Mouse (Mus musculus) layer of hippocampus, adult 9-11 months (tissue): ENCODE data around the gene Nudt3.

Experiments used
- DNase-seq: peaks from one replicate; pipeline ENCODE4 v3.0.0; 2022

The Nudt3 gene

GRCm38 (mm10) chr17:27564391-27565162, 58.7 kb downstream of the Nudt3 start:
- DNase-seq = no peak

GRCm38 (mm10) chr17:27563771-27564244, 59.5 kb downstream of the Nudt3 start:
- DNase-seq = no peak

GRCm38 (mm10) chr17:27561809-27562526, 61.3 kb downstream of the Nudt3 start:
- peak; percentile 67 for DNase-seq

GRCm38 (mm10) chr17:27560926-27561480, 62.3 kb downstream of the Nudt3 start:
- DNase-seq = no peak

- DNase-seq = no peak
Measured at GRCm38 (mm10) chr17:27559596-27559995, 63.7 kb downstream of the Nudt3 start.

- no peak for DNase-seq
Measured at GRCm38 (mm10) chr17:27558845-27559244, 64.5 kb downstream of the Nudt3 start.

DNA sequence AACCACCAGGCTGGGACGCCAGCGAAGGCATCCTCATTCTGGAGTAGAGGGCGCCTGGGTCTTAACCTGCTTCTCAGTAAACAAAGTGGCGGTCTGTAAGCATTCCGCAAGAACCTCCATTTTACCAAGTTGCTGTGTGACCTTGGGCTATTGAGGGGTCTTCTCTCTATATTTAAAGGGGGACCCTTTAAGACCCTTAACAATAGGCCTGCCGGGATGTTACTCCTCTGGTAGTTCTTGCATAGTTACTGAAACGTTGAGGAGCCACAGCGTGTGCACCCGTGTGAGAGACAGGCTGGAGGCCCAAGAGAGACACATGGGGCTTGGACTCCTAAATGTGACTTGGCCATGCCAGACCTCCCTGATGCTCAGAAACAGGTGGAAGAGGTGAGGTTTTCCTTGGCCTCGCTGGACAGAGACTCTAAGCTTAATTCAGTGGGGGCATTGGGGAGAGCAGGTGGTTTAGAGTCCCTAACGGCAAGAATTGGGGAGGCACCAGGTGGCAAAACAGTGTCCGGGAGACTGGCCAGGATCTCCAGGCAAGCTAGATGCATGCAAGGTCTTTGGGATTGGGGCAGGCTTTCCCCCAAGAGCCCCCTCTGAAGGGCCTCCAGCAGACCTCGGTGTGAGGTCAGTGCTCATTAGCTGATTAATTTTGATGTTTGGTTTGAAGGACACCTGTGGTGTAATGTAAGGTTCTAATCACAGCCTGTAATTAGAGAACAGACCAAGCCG, 65.2 kb downstream of the Nudt3 start:
- no peak for DNase-seq

GRCm38 (mm10) chr17:27557181-27557926, 65.9 kb downstream of the Nudt3 start:
- DNase-seq = peak; percentile 42

- DNase-seq = peak; percentile 84
Measured at GRCm38 (mm10) chr17:27556315-27557011, 66.8 kb downstream of the Nudt3 start, which contains the start of gene Hmga1. Gene Hmga1, plus strand, starts transcription at chr17:27556497.

- DNase-seq = peak; percentile 53
Measured at GRCm38 (mm10) chr17:27555512-27556172, 67.7 kb downstream of the Nudt3 start.

- DNase-seq = no peak
Measured at GRCm38 (mm10) chr17:27555075-27555511, 68.2 kb downstream of the Nudt3 start.

DNA sequence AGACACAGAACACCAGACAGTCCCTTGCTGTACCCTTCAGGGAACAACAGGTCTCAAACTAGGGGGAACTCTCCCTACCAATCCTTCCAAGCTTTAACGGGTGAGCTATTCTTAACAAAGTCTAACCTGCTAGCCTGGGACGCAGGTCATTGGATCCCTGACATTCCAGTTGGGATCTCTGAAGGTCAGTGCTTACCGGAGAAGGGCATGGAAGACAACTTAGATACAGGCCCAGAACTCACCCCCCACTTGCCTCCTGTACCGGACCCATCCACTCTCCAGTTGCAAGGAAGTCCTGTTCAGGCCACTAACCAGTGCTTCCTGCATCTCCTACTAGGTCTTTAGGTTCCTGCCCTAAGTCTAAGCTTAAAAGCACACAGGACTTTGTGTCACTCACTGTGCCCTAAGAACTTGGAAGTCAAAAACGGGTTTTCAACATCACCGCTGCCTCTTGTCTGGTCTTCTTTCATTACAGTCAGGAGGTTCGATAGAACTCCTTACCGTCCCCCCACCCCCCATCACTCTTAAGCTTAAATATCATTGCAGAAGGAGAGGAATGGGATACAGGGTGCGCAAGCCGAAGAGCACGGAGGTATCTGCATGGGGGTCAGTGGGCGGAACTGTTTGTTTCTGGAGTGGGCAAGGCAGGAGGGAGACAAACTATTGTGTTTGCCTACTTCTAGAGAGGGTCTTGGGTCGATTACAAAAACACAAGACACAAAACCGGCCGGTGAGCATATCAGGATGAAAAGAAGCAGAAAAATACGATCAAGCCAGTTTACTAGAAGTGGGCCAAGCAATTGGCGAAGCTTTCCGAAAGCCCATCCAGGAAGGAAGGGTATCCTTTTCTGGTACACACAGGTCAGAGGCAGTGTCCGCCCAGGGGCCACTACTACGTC, 69.0 kb downstream of the Nudt3 start:
- DNase-seq = no peak

DNA sequence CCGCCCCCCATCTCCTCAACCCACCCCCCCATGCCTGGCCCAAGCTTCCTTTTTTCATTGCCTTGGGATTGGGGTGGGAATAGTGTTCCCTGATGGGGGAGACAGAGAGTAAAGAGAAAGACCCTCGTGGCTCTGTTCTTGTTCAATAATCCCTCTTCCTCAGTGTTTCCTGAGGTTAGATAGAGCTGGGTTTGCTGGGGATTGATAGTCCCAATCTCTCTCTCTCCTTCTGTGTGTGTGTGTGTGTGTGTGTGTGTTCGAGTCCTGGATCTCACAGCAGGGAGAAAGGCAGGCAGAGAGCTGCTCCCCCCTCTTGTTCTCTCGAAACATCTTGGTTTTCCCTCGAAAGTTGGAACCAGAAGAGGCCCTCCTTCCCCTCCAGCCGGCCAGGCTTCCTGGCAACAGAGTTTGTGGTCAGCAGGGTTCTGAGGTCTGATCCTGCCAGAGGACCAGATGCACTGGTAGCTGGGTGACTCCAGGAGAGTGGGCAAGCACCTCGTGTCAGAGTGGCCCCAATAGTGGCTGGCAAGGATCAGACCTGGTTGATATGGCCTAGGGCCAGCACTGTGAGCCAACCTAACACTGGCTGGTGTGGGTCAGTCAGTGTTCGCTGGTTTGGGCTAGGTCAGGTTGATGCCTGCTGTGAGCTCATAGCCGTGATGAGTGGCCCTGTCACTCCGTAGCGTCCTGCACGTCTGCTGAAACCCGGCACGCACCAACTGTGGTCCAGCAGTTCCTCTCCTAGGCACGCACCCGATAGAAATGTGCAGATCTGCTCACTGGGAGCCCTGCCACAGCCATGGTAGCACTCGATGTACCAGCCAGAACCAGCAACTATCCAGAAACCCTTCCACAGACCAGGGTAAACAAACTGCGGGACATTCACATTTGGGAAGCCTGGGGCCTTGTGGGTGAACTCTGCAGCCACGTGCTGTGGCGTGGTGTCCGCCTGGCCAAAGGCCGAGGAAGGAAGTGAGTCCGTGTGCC, 70.8 kb downstream of the Nudt3 start:
- DNase-seq = no peak

- DNase-seq = no peak
Measured at GRCm38 (mm10) chr17:27551393-27551940, 71.8 kb downstream of the Nudt3 start.

GRCm38 (mm10) chr17:27549234-27549633, 74.1 kb downstream of the Nudt3 start:
- DNase-seq = no peak

DNA sequence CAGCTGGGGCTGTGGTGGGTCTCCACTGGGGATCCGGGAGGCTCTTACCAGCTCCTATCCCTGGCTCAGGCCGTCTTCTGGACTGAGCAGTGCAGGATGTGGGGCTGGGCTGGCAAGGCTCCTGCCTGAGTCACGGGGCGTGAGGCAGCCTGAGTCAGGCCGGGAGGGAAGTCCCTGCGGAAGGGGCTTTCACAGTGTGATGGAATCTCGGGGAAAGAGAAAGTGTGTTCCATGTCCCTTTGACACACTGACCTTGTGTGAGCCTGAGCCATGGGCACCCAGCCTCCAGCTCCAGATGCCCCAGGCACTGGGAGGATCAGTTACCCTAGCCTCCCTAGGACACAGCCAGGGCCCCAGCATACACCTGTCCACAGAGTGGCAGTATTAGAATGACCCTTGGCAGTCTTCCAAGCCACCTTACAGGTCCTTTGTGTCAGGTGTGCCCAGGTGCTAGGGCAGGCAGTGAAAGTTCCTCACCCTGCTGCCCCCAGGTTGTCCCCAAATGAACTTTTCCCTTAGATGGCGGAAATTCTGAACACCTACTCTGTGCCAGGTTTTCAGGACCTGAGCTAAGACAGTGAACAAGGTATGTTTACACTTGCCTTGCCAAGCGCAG, 75.9 kb downstream of the Nudt3 start:
- no peak for DNase-seq

DNA sequence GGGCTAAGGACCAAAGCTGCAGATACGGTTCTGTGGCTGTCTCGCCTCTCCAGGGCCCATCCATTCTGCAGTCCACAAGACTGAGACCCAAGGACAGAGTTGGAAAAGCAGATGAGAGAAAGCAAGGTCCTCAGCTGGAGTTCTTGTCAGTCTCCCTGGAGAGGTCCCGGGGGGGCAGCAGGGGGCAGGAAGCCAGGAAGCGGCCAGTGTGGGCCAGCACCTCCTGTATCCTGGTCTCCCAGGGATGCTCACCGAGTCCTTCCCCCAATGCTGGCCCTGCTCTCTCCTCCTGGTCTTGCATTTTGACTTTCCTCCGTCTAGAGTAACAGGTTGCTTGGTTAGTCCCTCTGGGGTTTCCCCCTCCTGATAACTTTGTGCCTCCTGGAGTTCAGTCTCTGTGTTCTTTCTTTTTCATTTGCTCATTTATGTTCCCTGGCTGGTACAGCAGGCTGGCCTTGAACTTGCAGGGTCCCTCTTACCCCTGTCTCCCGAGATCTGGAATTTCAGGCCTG, 76.7 kb downstream of the Nudt3 start:
- no peak for DNase-seq

DNA sequence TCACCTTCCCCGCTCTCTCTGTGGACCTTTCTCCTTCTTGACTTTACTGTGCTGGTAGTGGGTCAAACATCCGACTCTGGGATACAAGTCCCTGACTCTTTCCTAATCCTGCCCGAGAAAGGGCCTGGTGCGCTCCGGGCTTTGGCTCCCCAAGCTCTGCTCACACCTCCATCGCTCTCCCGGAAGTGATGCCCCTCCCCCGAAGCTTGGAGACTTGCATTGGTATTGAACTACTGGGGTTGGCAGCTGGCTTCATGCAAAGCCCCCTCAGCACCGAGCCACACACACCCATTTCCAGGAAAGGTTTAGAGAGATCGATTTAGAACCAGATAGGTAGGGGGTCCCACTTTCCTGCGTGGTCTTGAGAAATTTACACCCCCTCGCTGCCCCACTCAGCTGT, 77.3 kb downstream of the Nudt3 start:
- DNase-seq = no peak
